Mouse (Mus musculus) cortical plate, adult 2 months (tissue): ENCODE results near the gene Gm6408. TPM values are rescaled to one million over a fixed set of nuclear protein-coding genes. Genes with fewer than 3 reads are reported as not detected.
"Not testable (repeated sequence)": the region's sequence is repeated elsewhere in the genome, so short reads cannot be mapped to it uniquely, and the experiment has no call there.

Source experiments
- H3K27ac ChIP-seq: fragments of 200-500 bp; 2 replicates; pipeline ENCODE4 v1.5.1; 2012; ENCODE audit warnings: low read length, control low read depth, inconsistent platforms; ENCODE audit not compliant: insufficient read depth
- H3K4me1 ChIP-seq: fragments of 200-500 bp; 2 replicates; pipeline ENCODE4 v1.6.1; 2011; ENCODE audit warnings: low read length; ENCODE audit not compliant: control insufficient read depth, insufficient read depth
- H3K4me3 ChIP-seq: fragments of 200-500 bp; 2 replicates; pipeline ENCODE4 v1.5.1; 2011; ENCODE audit warnings: mild to moderate bottlenecking, low read length, control low read depth; ENCODE audit not compliant: insufficient read depth
- CTCF ChIP-seq: fragments of 200-500 bp; IDR thresholded peaks from 2 replicates; pipeline ENCODE4 v1.5.1; 2011; ENCODE audit warnings: mild to moderate bottlenecking, control low read depth, low read length; ENCODE audit not compliant: insufficient read depth; ENCODE audit errors: extremely low read depth
- POLR2A ChIP-seq: fragments of 200-500 bp; IDR thresholded peaks from 2 replicates; pipeline ENCODE4 v1.6.1; 2011; ENCODE audit warnings: mild to moderate bottlenecking, low read length, control low read depth; ENCODE audit not compliant: insufficient read depth; ENCODE audit errors: extremely low read depth
- polyA plus RNA-seq: library from polyadenylated mRNA; depleted of rRNA; stranded (reverse); fragments of >200 nt; gene quantifications from 2 replicates; pipeline ENCODE4 v1.2.3, GENCODE M21; 2012; rRNA removed

The Gm6408 gene
- 0.13 and 0.19 TPM in 2 replicates for polyA plus RNA-seq

- not testable (repeated sequence) for H3K4me3 ChIP-seq, H3K4me1 ChIP-seq
These were observed at the start of gene Gm6408 for GRCm38 (mm10) chr5:146481665-146482064. TSS of gene Gm6408 (plus strand) at chr5:146481965.

GRCm38 (mm10) chr5:146432476-146432875 lies 49.3 kb upstream of the Gm6408 start:
- no peak overlapping the region for H3K4me3 ChIP-seq
- H3K4me1 ChIP-seq, result peaks cover 7% of the 10 kb centered on the region; the same call in 1 of the 2 replicates
- no peak overlapping the region for H3K27ac ChIP-seq
- no peak for TF ChIP-seq POLR2A
- TF ChIP-seq CTCF, result no peak

More at GRCm38 (mm10) chr5:146481665-146482064, at the start of gene Gm6408:
- not testable (repeated sequence) for H3K27ac ChIP-seq

- Histone ChIP-seq H3K27ac (no peak overlapping the region), H3K4me3 (no peak overlapping the region), H3K4me1 (no peaks in the 10 kb centered on the region)
- TF ChIP-seq CTCF, result no peak
- TF ChIP-seq POLR2A, result no peak
These were observed 46.4 kb upstream of the Gm6408 start for GRCm38 (mm10) chr5:146435316-146435715.

- no peak overlapping the region for H3K27ac ChIP-seq
- H3K4me1 ChIP-seq, result no peaks in the 10 kb centered on the region
- no peak for TF ChIP-seq CTCF
- TF ChIP-seq POLR2A, result no peak
- no peak overlapping the region for H3K4me3 ChIP-seq
These were observed 45.0 kb upstream of the Gm6408 start for GRCm38 (mm10) chr5:146436796-146437195.

GRCm38 (mm10) chr5:146439152-146439781 lies 42.5 kb upstream of the Gm6408 start:
- no peaks in the 10 kb centered on the region for H3K4me1 ChIP-seq
- TF ChIP-seq POLR2A (no peak), CTCF (no peak)
- H3K4me3 ChIP-seq, result no peak overlapping the region
- no peak overlapping the region for H3K27ac ChIP-seq

- TF ChIP-seq CTCF (no peak), POLR2A (no peak)
- no peak overlapping the region for H3K27ac ChIP-seq
- H3K4me1 ChIP-seq, result no peaks in the 10 kb centered on the region
- no peak overlapping the region for H3K4me3 ChIP-seq
These were observed 41.5 kb upstream of the Gm6408 start for GRCm38 (mm10) chr5:146440273-146440672.

GRCm38 (mm10) chr5:146442767-146443166 lies 39.0 kb upstream of the Gm6408 start:
- H3K4me1 ChIP-seq, result no peaks in the 10 kb centered on the region
- H3K27ac ChIP-seq, result no peak overlapping the region
- TF ChIP-seq POLR2A (no peak), CTCF (no peak)
- H3K4me3 ChIP-seq, result no peak overlapping the region

GRCm38 (mm10) chr5:146446633-146447032 lies 35.1 kb upstream of the Gm6408 start:
- Histone ChIP-seq H3K4me1 (no peaks in the 10 kb centered on the region), H3K27ac (no peak overlapping the region), H3K4me3 (no peak overlapping the region)
- no peak for TF ChIP-seq CTCF
- no peak for TF ChIP-seq POLR2A

- Histone ChIP-seq H3K27ac (no peak overlapping the region), H3K4me3 (no peak overlapping the region)
- TF ChIP-seq POLR2A (no peak), CTCF (no peak)
These were observed 30.0 kb upstream of the Gm6408 start for GRCm38 (mm10) chr5:146451592-146452254.

GRCm38 (mm10) chr5:146453556-146453955 lies 28.2 kb upstream of the Gm6408 start:
- no peak for TF ChIP-seq POLR2A
- TF ChIP-seq CTCF, result no peak
- Histone ChIP-seq H3K4me1 (peaks cover 3% of the 10 kb centered on the region; the same call in 1 of the 2 replicates), H3K4me3 (no peak overlapping the region), H3K27ac (no peak overlapping the region)

More at GRCm38 (mm10) chr5:146451592-146452254, 30.0 kb upstream of the Gm6408 start:
- peaks cover 3% of the 10 kb centered on the region; the same call in 1 of the 2 replicates for H3K4me1 ChIP-seq
